Mouse (Mus musculus): ENCODE data around the gene Baz1a. TPM values are rescaled to one million over a fixed set of nuclear protein-coding genes. Genes with fewer than 3 reads are reported as not detected.

Baz1a gene
- polyA plus RNA-seq, 1 experiment = 9.6 TPM

DNA sequence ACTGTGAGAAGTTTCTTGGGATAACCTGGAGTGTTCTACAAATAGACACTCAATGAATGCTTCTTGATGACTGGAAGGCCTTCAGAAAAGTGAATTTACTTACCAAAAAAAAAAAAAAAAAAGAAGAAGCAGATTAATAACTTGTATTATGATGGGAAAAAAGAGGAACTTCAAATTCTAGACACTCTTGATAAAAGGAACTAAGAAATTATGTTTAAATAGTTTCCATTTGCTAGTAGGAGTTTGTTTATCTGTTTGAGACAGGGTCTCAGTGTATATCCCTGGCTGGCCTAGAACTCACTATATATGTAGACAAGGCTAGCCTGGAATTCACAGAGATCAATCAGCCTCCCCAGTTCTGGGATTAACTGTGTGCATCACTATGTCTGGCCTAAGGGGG lies 169.7 kb downstream of the Baz1a start:
- Histone ChIP-seq H3K4me3 (ENCODE audit: control insufficient read depth, insufficient read depth, low read length) (no peak overlapping the region), H3K36me3 (ENCODE audit: control insufficient read depth, insufficient read depth, low read length) (no peaks in the 10 kb centered on the region), H3K4me1 (replicated peaks; ENCODE audit: control insufficient read depth, insufficient read depth, low read length) (no peaks in the 10 kb centered on the region), H3K27ac (ENCODE audit: control insufficient read depth, insufficient read depth, low read length) (no peak overlapping the region), H3K27me3 (ENCODE audit: control insufficient read depth, insufficient read depth, low read length) (no peaks in the 10 kb centered on the region)
- DNase-seq = no peak
- no peak for TF ChIP-seq CTCF (IDR thresholded peaks at IDR 0.05; ENCODE audit: borderline replicate concordance, control insufficient read depth, extremely low read depth, insufficient read depth, low read length, poor library complexity)
- TF ChIP-seq POLR2A (IDR thresholded peaks at IDR 0.05; ENCODE audit: control insufficient read depth, extremely low read depth, insufficient read depth, low read length, poor library complexity) = no peak

Other genes with a start within 250 kb of the Baz1a start
- gene Snx6, start 218.6 kb downstream of the Baz1a start, polyA plus RNA-seq (2012; rRNA removed) = 25.2 and 27.3 TPM in 2 replicates
- gene Cfl2, start 151.5 kb downstream of the Baz1a start, polyA plus RNA-seq (2012; rRNA removed) = 9.4 and 11.5 TPM in 2 replicates
- gene Gm20403, start 27.8 kb downstream of the Baz1a start, polyA plus RNA-seq (2012; rRNA removed) = not detected in 2 replicates
- gene 2700097O09Rik, start 65.8 kb upstream of the Baz1a start, polyA plus RNA-seq (2012; rRNA removed) = 5.4 and 6.5 TPM in 2 replicates
- 21.9 and 23.9 TPM in 2 replicates for gene Srp54a, start 65.9 kb upstream of the Baz1a start, polyA plus RNA-seq (2012; rRNA removed)
- 8.4 and 8.9 TPM in 2 replicates for gene Fam177a, start 110.1 kb upstream of the Baz1a start, polyA plus RNA-seq (2012; rRNA removed)
- 31.2 and 32.2 TPM in 2 replicates for gene Srp54b, start 140.8 kb upstream of the Baz1a start, polyA plus RNA-seq (2012; rRNA removed)
- not detected in 2 replicates for gene 1700047I17Rik2, start 185.2 kb upstream of the Baz1a start, polyA plus RNA-seq (2012; rRNA removed)
- 8.0 and 8.1 TPM in 2 replicates for gene Srp54c, start 215.8 kb upstream of the Baz1a start, polyA plus RNA-seq (2012; rRNA removed)

All from thymus, adult 2 months (tissue).